Mouse (Mus musculus): ENCODE data around the gene Wscd1.

DNA sequence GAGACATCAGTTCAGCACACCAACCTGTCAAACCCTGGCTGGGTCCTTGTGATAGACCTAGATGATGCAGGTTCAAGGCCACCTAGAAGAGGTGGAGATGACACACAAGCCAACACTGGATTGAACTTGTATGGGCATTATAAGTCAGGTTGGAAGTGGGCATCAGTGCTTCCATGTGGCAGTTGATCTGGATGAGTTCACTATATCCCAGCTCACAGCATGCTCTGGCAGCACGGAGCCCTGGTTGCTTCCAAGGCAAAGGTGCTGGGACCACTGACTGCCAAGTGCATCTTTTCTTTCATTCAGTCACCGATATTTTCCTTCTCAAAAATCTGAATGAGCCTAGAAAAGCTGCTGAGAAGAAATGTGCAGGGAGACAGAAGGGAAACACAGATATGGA is 58.8 kb downstream of the Wscd1 start:
- no peak for TF ChIP-seq EP300 (IDR thresholded peaks at IDR 0.05; ENCODE audit: low read depth)
- TF ChIP-seq CTCF (IDR thresholded peaks at IDR 0.05; ENCODE audit: low read depth): no peak
